Mouse (Mus musculus) layer of hippocampus, adult 9-11 months (tissue): ENCODE data around the gene Rbm45.

Experiments used
- DNase-seq: peaks from one replicate; pipeline ENCODE4 v3.0.0; 2022

Gene Rbm45

DNA sequence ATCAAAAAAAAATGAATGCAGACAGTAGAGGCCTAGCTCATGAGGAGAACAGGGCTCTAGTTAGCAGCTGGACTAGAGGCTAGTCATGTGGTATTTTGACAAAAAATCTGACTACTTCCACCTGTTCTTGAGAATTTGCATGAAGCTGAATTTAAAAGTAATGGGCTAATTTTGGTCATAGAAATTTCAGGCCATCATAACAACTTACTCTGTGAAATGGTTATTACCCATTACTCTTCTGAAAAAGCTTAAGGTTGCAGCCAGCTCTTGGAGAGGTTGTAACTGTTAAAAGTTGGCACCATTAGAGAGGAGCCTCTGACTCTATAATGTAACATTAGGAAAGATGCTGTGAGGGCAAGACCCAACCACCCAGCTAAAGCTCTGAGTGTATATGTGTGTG lies 16.7 kb downstream of the Rbm45 start:
- DNase-seq: no peak

DNA sequence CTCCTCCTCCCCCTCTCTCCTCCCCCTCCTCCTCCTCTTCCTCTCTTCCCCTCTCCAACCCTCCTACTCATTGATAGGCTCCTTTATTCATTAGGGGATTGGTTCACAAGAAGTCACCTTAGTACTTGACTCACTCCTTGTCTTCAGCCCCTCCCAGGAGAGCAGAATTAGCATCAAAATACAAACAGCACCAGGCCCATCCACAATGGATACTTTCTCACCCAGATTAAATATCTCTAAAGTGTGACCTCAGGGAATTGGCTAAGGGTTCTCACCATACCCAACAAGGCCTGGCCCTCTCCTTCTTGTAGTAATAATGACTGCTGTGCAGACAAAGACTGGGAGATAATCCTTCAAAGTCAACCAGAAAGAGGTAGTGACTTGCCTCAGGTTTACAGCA lies 30.4 kb downstream of the Rbm45 start:
- no peak for DNase-seq

DNA sequence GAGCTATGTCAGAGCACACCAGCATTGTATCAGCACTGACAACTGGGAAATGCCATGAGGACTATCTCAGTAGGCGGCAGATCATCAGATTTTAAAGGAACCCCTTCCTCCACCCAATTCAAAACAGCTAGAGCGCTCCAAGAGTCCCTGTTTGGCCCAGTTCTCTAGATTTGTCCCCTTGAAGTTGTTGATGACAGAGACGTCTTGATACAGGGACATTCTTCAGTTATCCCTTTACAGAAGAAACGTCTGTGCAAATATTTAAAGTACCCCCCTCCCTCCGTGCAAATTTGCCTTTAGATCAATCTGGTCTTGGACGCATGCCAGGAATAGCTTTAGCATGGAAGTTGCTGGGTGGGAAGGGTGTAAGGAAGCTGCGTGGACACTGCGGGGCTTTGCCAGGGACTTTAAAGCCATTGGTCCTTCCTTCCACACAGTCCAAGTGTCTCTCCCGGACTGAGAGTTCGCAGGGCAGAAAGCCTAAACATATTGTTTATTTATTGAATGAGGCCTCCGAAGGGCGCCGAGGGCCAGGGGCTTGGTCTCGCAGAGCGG lies 35.9 kb downstream of the Rbm45 start:
- DNase-seq: peak; percentile 11

DNA sequence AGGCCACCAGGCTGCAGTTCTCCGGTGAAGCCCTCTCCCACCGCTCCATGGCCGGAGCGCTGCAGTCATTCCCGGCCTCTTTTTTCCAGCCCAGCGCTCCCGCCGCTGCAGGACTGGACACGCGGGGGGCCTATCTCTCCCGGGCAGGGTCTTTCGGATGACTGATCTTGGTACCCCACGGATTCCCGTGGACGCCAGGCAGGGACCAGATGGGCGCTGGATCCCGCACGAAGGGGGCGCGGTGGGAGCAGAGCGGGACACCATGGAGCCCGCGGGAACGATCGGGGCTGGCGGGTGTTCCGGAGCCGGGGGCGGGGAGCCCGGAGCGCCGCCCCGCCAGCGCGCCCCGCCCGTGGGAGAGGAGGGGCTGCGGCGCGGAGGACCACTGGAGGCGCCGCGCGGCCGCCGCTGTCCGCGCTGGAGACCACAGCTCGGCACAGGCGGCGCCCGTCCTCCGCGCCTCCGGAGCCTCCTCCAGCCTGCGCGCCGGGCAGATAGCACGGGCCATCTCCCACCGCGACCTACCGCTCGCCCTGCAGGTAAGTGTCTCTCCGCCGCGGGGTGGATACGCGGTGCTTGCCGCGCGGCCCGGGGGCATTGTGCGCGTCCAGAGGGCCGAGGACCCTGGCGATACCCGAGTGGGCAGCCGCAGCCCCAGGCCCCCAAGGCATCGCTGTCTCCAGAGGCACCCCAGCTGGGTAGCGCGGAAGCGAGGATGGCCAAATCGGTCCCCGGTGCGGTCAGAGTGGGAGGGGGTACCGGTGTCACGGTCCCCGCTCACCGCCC lies 36.6 kb downstream of the Rbm45 start, which contains the start of gene Osbpl6:
Gene Osbpl6, plus strand, starts transcription at position 358 of the 786 bp plus-strand sequence.
- DNase-seq: peak; percentile 57

DNA sequence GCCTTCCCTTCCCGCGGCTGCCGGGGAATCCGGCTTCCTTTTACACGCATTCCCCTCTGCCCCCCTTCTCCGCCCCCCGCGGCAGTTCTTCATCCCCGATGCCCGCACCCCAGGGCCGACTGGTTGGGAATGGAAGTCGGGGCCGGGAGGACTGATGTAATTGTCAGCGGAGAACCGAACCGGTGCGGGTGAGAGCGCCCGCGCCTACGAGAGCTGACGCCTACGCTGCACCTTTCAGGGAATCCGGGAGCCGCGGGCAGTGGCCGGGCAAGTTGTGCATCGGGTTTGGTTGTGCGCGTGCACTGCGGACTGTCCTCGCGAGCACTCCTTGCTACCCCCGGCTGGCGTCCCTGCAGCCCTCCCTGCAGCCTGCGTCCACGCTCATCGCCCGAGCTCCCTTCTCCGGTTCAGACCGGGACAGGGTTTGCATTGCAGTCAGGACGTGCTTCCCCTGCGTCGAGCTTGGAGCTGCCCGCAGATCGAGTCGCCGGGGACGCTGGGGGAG lies 37.2 kb downstream of the Rbm45 start:
- DNase-seq: peak; percentile 59

DNA sequence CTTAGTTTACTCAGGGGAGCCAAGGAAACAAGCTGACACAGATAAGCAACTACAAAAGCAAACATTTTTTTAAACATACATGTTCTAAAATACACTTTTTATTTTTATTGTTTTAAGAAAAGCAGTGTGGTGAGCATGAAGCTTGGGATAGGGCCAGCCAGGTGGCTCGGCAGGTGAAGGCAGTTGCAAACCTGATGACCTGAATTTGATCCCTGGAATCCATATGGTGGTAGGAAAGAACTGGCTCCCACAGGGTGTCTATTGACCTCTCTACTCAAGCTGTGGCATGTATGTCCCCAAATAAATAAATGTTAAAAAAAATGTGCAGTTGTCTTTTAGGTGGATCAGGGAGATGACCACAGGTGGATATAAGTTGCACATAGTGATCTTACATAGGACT lies 39.7 kb downstream of the Rbm45 start:
- no peak for DNase-seq

DNA sequence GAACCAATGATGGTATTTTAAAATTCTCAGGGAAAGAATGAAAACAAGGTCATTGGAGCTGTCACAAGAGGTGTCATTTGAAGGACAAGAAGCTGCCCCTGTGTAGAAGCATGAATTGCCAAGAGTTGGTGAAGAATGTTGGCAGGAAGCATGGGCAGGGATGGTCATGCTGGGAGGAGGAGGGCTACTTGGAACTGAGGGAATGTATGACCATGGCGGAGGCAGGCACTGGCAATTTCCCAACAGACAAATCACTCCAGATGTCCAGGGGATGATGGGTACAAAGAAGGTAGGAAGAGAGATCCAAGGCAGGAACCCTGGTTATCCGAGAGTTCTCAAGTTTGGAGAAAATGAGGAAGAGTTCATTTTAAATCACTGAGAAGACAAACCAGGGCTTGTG lies 40.2 kb downstream of the Rbm45 start:
- no peak for DNase-seq

DNA sequence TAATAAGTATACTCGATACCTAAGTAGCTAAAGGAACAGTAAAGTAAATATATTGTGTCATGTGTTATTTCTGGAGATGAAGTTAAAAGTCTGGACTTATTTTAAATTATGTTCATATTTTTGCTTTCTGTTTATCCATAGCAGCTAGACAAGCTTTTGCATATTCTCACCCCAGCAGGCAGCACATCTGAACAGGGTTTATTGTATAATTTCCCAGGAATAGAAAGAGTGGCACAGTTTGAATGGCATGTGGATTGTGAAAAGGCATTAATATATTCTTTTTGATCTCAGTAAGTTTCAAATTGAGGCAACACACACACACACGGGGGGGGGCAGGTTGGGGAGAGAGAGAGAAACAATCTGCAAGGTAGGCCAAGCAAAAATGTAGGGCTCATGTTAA lies 43.1 kb downstream of the Rbm45 start:
- DNase-seq: peak; percentile 17

DNA sequence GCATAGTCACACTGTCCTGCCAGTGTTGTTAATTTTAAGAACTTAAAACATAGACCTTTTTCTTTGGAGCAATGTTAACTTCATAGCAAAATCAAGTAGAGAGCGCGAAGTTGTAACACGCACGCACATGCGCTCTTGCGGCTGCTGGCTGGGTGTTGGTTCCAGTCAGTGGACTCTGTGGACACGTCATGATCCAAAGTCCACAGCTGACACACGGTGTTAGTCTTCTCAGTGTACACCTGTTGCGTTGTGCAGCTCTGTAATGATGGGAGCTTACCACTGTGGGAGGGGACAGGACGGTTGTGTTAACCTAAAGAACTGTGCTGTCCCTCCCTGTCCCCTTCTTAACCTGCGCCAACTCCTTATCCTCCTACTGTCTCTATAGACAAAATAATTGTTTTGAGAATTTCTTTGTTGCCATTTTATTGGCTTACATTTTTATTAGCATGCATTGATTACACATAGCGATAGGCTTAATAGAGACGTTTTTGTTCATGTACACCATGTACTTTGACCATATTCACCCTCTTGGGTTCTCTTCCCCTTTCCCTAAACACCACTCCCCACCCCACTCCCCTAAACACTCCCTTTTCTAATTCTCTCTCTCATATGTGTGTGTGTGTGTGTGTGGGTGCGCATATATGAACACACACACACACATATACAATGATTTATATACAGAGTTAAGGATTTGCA lies 47.8 kb downstream of the Rbm45 start:
- no peak for DNase-seq

DNA sequence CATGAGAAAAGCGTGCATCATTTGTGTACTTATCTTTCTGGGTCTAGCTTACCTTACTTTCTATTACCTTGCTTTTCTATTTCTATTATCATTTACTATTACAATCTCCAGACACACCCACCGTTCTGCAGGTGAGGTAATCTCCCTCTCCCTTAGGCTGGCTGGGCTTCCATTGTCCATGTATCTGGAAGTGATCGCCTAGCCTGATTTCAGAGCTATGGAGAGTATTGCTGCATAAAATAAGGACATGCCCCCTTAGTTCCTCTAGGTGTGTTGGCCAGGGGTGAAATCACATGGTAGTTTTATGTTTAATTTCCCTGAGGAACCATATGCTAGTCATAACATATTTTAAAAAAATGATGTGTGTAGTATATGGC lies 48.3 kb downstream of the Rbm45 start:
- no peak for DNase-seq

DNA sequence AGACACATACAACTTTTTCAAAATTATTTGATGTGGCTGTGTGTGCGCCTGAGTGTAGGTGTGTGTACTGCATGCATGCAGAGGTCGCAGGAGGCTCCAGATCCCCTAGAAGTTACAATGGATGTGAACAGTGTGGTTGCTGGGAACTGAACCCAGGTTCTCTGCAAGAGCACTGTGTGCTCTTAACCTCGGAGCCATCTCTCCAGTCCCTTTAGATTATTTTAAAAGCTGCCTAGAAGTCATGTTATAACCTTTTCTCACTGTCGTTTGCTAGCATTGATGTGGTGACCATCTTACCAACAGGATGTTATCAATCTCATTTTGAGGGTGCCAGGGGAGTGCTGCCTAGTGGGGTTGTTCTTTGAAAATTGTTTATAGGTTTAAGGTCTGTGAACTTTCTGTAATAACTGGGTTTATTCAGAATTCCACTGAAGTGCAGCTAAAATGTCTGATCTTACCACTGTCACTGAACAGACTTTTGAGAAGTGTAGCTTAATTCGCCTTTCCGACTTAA lies 51.7 kb downstream of the Rbm45 start:
- no peak for DNase-seq

DNA sequence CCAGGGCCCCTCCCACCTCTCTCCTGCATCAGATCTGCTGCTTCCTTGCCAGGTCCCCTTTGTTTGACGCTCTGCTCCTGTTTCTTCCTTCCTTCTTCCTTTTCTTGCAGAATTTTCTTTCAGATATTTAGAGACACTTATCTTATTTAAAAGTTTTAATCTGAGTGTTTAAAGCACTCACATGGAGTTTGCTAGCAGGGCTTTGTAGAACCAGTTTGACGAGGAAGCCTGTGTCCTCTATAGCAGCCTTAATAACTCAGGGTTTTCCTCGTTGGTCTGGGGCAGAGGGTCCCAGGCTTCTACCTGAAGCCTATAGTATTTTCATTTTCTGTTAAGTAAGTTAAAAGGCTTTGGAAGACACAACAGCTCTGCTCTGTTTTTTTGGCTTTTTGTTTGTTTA lies 57.0 kb downstream of the Rbm45 start:
- DNase-seq: no peak

DNA sequence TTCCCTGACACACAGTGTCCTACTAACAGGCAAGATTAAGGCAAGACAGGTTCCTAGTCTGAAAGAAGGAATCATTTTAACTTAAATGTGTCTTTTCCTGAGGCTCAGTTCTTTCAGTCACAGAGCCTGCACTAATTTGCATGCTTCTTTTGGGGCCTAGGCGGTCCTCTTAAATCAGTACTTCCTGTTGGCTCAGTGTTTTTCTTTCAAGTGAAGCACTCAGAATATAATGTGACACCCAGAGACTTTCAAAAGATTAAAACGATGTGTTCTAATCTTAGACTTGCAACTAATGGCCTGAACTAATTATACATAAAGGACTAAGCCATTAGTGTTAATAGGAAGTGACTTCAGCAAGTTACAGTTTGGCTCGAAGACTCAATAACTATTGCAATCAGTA lies 59.5 kb downstream of the Rbm45 start:
- DNase-seq: no peak

DNA sequence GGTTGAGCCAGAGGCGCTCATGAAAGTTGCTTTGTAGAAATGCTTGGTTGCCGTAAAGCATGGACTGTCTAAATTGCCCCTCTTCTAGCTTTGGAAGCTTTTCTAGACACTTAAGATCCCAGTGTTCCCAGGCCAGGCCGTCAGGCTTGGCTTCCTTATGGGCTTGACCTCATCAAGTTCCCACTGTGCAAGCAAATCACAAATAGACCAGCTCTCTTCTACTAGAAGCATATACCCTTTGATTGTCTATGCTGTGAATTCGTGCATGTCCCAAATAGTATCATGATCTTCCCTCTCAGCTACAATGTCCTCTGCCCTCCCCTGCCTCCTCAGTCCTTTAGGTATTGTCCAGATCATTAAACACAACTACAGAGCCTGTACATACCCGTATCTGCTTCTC lies 60.1 kb downstream of the Rbm45 start:
- no peak for DNase-seq

DNA sequence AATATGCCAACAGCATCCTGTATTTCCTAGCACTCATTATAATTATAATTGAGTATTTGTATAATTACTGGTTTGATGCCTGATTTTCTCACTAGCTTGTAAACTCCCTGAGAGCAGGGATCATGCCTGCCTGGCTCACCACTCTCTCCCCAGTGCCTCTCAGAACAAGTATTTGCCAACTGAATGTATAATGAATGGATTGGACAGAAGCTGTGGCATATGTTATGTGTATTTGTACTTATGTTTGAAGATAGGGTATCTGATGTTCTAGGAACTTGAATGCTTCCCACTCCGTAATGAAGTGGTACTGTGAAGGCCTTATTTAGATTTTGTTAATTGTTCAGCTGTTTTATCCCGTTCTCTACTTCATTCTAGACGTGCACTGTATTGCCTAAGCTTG lies 60.8 kb downstream of the Rbm45 start:
- DNase-seq: peak; percentile 49
